Mouse (Mus musculus) limb, embryonic 10.5 days (tissue): Measurements from ENCODE around the gene Cdkl4. TPM values are rescaled to one million over a fixed set of nuclear protein-coding genes. Genes with fewer than 3 reads are reported as not detected.
"Not testable (repeated sequence)": the region's sequence is repeated elsewhere in the genome, so short reads cannot be mapped to it uniquely, and the experiment has no call there.

Experiments
- DNase-seq: peaks from one replicate; pipeline ENCODE4 v3.0.0-alpha.2; 2017; ENCODE audit warnings: low spot score
- H3K27ac ChIP-seq: fragments of 300-500 bp; sonication (generic); 2 replicates; pipeline ENCODE4 v1.5.1; 2016; ENCODE audit warnings: mild to moderate bottlenecking
- H3K27me3 ChIP-seq: fragments of 300-500 bp; sonication (generic); 2 replicates; pipeline ENCODE4 v1.6.1; 2016; ENCODE audit warnings: low read depth, mild to moderate bottlenecking; ENCODE audit not compliant: poor library complexity, severe bottlenecking
- H3K36me3 ChIP-seq: fragments of 300-500 bp; sonication (generic); 2 replicates; pipeline ENCODE4 v1.6.1; 2016; ENCODE audit warnings: mild to moderate bottlenecking, moderate library complexity
- H3K4me1 ChIP-seq: fragments of 300-500 bp; sonication (generic); 2 replicates; pipeline ENCODE4 v1.6.1; 2016
- H3K4me3 ChIP-seq: fragments of 300-500 bp; sonication (generic); 2 replicates; pipeline ENCODE4 v1.5.1; 2016; ENCODE audit warnings: mild to moderate bottlenecking, moderate library complexity
- H3K9me3 ChIP-seq: fragments of 300-500 bp; sonication (generic); replicated peaks from 2 replicates; pipeline ENCODE4 v1.6.1; 2016; ENCODE audit warnings: mild to moderate bottlenecking
- WGBS: fragments of 180-500 bp; shearing (Covaris S2); methylation state at CpG from one replicate; pipeline ENCODE4 v1.1.7; 2016; 5-methylcytosine and 5-hydroxymethylcytosine counted together
- polyA plus RNA-seq: library from polyadenylated mRNA; unstranded; fragments of >200 nt; fragmentation: Nextera tagmentation; extraction: Ambion mirVana; gene quantifications from 2 replicates; pipeline ENCODE4 v1.2.1, GENCODE M21; 2016

Gene Cdkl4
- polyA plus RNA-seq, 1 experiment from 2014 or later: 0.51 TPM

- Histone ChIP-seq H3K4me1 (peaks cover 8% of the 10 kb centered on the region), H3K27me3 (no peaks in the 10 kb centered on the region), H3K36me3 (peaks cover 26% of the 10 kb centered on the region), H3K9me3 (no peaks in the 10 kb centered on the region), H3K27ac (peak overlapping the region; percentile 63), H3K4me3 (peak overlapping the region; percentile 56)
- WGBS: 1% methylated on average over 30 of the region's 30 CpGs
- DNase-seq: peak; percentile 76
Measured at GRCm38 (mm10) chr17:80577214-80577613, 399 bp downstream of the Cdkl4 start.

GRCm38 (mm10) chr17:80575008-80575407 lies 2.6 kb downstream of the Cdkl4 start:
- peaks cover 8% of the 10 kb centered on the region for H3K4me1 ChIP-seq
- H3K4me3 ChIP-seq: no peak overlapping the region
- H3K27me3 ChIP-seq: no peaks in the 10 kb centered on the region
- DNase-seq: no peak
- 85% methylated on average over 7 of the region's 7 CpGs for WGBS
- H3K36me3 ChIP-seq: peaks cover 6% of the 10 kb centered on the region
- H3K9me3 ChIP-seq: no peaks in the 10 kb centered on the region
- H3K27ac ChIP-seq: no peak overlapping the region

DNA sequence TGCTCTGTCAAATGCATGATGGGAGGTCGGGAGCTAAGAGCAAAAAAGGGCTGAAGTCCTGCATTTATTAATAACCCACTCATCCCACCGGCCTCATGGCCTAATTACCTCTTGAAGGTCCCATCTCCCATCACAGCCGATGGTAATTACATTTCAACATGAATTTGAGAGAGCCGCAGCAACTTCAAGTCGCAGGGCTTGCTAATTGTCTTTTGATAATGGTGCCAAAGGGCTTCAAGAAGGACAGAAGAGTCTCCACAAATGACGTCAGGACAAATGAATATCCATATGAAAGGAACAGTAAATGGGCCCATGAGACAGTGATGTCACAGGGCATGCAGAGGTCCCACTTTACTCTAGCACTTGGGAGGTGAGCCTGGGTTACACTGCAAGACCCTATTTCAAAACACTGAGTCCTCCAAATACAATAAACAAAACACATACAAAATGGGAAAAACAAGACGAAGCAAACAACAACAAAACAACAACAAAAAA lies 3.1 kb downstream of the Cdkl4 start:
- H3K27ac ChIP-seq: no peak overlapping the region
- no peaks in the 10 kb centered on the region for H3K9me3 ChIP-seq
- 84% methylated on average over 7 of the region's 7 CpGs for WGBS
- no peak for DNase-seq
- peaks cover 4% of the 10 kb centered on the region; the same call in 1 of the 2 replicates for H3K36me3 ChIP-seq
- H3K4me1 ChIP-seq: peaks cover 8% of the 10 kb centered on the region
- no peaks in the 10 kb centered on the region for H3K27me3 ChIP-seq
- H3K4me3 ChIP-seq: no peak overlapping the region

- H3K36me3 ChIP-seq: no peaks in the 10 kb centered on the region
- no peak overlapping the region for H3K27ac ChIP-seq
- H3K9me3 ChIP-seq: no peaks in the 10 kb centered on the region
- H3K4me1 ChIP-seq: peaks cover 5% of the 10 kb centered on the region
- no peak overlapping the region for H3K4me3 ChIP-seq
- DNase-seq: no peak
- 94% methylated on average over 13 of the region's 13 CpGs for WGBS
- no peaks in the 10 kb centered on the region for H3K27me3 ChIP-seq
Measured at GRCm38 (mm10) chr17:80572187-80572935, 5.3 kb downstream of the Cdkl4 start.

DNA sequence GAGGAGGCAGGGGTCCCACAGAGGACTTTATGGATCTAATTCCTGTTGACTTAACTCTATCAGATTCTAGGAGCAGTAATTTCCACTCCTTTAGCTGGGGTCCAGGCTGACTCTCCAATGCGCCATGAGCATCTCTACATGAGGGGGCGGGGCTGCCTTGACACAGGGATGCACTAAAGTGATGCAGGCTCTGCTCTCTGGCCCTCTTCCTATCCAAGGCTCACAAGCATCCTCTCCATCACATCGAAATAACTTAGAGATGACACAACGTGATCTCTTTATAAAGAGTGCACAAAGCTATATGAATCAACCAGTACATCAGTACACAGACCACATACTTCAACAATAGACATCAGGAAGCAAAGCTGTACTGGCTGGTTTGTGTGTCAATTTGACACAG lies 6.2 kb downstream of the Cdkl4 start:
- H3K4me1 ChIP-seq: no peaks in the 10 kb centered on the region
- H3K27me3 ChIP-seq: no peaks in the 10 kb centered on the region
- H3K9me3 ChIP-seq: no peaks in the 10 kb centered on the region
- DNase-seq: no peak
- 90% methylated on average over 4 of the region's 4 CpGs for WGBS
- no peaks in the 10 kb centered on the region for H3K36me3 ChIP-seq
- H3K4me3 ChIP-seq: no peak overlapping the region
- H3K27ac ChIP-seq: no peak overlapping the region

- not testable (repeated sequence) for H3K4me3 ChIP-seq, H3K36me3 ChIP-seq, H3K27ac ChIP-seq, H3K9me3 ChIP-seq, H3K4me1 ChIP-seq, DNase-seq, H3K27me3 ChIP-seq
- WGBS: 90% methylated on average over 1 of the region's 2 CpGs
Measured at GRCm38 (mm10) chr17:80569718-80570117, 7.9 kb downstream of the Cdkl4 start.

GRCm38 (mm10) chr17:80568842-80569601 lies 8.6 kb downstream of the Cdkl4 start:
- Histone ChIP-seq H3K36me3 (peaks cover 10% of the 10 kb centered on the region), H3K4me1 (no peaks in the 10 kb centered on the region), H3K4me3 (no peak overlapping the region), H3K9me3 (no peaks in the 10 kb centered on the region), H3K27ac (no peak overlapping the region), H3K27me3 (no peaks in the 10 kb centered on the region)
- WGBS: 95% methylated on average over 6 of the region's 6 CpGs
- no peak for DNase-seq

- WGBS: 86% methylated on average over 2 of the region's 2 CpGs
- no peak overlapping the region for H3K27ac ChIP-seq
Measured at GRCm38 (mm10) chr17:80568441-80568840, 9.2 kb downstream of the Cdkl4 start.

DNA sequence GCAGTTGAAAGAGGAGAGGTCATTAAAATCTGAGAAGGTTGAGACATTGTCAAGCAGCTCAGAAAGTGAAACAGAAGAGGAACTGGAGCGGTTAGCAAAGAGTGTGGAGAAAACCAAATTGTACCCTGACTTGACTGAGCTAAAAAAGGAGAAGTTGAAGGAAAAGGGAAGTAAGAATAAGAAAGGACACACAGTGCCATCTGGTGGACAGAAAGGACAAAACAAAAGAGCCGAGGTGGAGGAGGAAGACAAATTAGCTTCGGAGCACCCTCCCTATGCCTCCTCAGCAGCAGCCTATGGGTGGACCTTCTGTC lies 13.0 kb downstream of the Cdkl4 start:
- DNase-seq: no peak
- peaks cover 14% of the 10 kb centered on the region for H3K36me3 ChIP-seq
- WGBS: 77% methylated on average over 3 of the region's 3 CpGs

More at GRCm38 (mm10) chr17:80568441-80568840, 9.2 kb downstream of the Cdkl4 start:
- no peak overlapping the region for H3K4me3 ChIP-seq
- no peaks in the 10 kb centered on the region for H3K4me1 ChIP-seq
- no peak for DNase-seq
- no peaks in the 10 kb centered on the region for H3K9me3 ChIP-seq
- no peaks in the 10 kb centered on the region for H3K27me3 ChIP-seq
- peaks cover 14% of the 10 kb centered on the region for H3K36me3 ChIP-seq

DNA sequence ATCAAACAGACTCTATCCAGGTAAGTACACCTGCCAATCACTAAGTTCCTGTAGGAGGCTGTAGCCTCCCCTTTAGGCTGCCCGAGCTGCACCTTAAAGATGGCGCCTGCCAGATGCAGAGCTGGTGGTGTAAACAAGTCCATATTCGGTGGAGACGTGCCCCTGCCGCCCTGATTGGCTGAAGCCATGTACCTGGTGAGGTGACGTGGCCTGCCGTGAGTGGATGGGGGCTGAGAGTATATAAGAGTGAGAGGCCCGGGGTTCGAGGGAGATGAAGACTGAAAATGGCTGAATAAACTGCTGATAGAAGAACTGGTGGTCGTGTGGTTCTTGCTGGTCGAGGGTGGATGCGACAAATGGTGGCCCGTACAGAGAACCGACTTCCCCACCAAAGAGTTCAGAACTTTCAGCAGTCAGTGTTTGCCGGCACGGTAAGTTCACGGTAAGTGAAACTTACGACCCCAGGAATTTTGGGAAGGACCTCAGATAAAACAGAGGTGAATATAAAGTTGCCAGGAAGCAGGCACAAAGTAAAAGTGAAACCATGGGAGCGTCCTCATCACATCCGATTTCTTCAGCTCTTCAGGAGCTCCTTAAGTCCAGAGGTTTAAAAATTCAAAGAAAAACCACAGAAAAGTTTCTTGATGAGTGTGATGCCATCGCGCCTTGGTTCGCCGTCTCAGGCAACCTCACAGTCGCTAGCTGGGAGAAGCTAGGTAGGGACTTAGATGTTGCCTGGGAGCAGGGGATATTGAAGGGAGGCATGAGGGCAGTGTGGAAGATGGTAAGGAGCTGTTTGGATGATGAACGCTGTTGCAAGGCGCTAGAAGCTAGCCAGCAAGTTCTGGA lies 13.6 kb downstream of the Cdkl4 start:
- peak; percentile 9 for DNase-seq
- not testable (repeated sequence) for H3K4me3 ChIP-seq, H3K27me3 ChIP-seq, H3K4me1 ChIP-seq, H3K27ac ChIP-seq, H3K9me3 ChIP-seq
- H3K36me3 ChIP-seq: peaks cover 14% of the 10 kb centered on the region
- WGBS: 95% methylated on average over 27 of the region's 27 CpGs

More for the DNA sequence above, 13.0 kb downstream of the Cdkl4 start:
- Histone ChIP-seq H3K27ac (no peak overlapping the region), H3K4me3 (no peak overlapping the region), H3K4me1 (no peaks in the 10 kb centered on the region), H3K27me3 (no peaks in the 10 kb centered on the region), H3K9me3 (no peaks in the 10 kb centered on the region)

- no peaks in the 10 kb centered on the region for H3K9me3 ChIP-seq
- peaks cover 5% of the 10 kb centered on the region; the same call in 1 of the 2 replicates for H3K4me1 ChIP-seq
- WGBS: 81% methylated on average over 5 of the region's 5 CpGs
- no peak for DNase-seq
- no peak overlapping the region for H3K4me3 ChIP-seq
- H3K36me3 ChIP-seq: peaks cover 14% of the 10 kb centered on the region
- no peak overlapping the region for H3K27ac ChIP-seq
- no peaks in the 10 kb centered on the region for H3K27me3 ChIP-seq
Measured at GRCm38 (mm10) chr17:80562792-80563191, 14.8 kb downstream of the Cdkl4 start.

DNA sequence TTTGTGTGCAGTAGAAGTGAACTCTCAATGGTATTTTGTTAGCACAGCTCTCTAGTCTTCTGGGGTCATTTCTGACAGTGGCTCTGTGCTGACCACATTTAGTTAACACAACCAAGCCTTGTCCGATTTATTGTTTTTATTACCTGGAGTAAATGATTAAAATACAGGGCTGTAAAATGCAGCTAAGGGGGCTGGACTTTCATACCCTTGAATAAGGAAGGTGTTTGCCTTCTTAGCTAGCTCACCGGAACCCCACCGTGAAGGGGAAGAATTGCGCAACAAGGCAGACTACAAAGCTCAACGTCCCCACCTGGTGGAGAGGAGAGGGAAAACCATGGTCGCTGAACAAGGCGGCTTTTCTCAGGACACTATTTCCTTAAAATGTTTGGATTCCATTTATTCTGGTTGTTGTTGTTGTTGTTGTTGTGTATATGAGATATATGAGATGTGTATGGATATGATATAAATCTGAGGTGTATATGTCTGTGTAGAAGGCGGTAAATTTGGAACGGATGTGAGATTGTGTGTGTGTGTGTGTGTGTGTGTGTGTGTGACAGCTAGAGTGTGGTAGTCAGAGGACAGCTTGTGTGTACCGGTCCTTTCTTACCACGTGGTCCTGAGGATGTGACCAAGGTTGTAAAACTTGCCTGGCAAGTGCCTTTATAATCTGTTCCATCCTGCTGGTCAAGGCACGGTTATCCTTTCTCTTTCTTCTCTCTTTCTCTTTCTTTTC lies 16.8 kb downstream of the Cdkl4 start:
- H3K27me3 ChIP-seq: no peaks in the 10 kb centered on the region
- H3K4me3 ChIP-seq: no peak overlapping the region
- H3K36me3 ChIP-seq: peaks cover 18% of the 10 kb centered on the region
- WGBS: 22% methylated on average over 12 of the region's 12 CpGs
- no peaks in the 10 kb centered on the region for H3K9me3 ChIP-seq
- H3K4me1 ChIP-seq: peaks cover 5% of the 10 kb centered on the region; the same call in 1 of the 2 replicates
- H3K27ac ChIP-seq: no peak overlapping the region
- peak; percentile 81 for DNase-seq
